Mouse (Mus musculus) mesoderm, embryonic 11.5 days (tissue): ENCODE measurements around the gene Cops7a.

Source experiments
- DNase-seq: peaks from one replicate; pipeline ENCODE4 v3.0.0-alpha.2; 2012; ENCODE audit warnings: low read depth, low spot score

Gene Cops7a

DNA sequence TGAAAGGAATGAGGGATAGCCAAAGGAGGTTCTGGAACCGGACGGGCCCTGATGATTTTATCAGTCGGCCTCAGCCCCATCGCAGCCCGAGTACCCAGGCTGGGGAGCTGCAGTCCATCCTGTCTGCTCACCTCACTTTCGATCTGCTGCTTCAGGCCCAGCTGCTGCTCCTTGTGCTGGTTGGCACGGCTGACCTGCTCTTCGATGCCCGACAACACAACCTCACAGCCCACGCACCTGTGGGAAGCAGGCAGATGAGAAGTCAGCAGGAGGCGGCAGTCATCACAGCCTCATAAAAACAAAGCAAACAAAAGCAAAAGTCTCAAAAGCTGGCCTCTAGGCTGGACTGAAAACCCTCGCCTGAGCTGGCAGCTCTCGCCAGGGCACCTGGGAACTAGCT is 5.4 kb downstream of the Cops7a start:
- no peak for DNase-seq

DNA sequence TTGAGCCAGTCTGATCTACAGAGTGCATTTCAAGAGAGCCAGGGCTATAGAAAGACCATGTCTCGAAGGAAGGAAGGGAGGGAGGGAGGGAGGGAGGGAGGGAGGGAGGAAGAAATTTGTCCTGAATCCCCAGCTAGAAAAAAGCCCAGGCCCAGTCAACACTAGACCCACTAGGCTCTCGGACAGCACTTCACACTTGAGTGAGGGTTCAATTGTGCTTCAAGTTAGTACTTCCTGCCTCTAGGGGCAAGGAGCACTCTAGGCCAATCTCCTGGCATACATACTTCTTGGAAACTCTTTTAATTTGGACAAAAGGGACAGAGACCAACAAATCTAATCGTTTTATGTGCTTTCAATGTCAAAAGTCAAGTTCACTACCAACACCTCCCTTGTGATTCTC is 7.2 kb downstream of the Cops7a start:
- DNase-seq: no peak

DNA sequence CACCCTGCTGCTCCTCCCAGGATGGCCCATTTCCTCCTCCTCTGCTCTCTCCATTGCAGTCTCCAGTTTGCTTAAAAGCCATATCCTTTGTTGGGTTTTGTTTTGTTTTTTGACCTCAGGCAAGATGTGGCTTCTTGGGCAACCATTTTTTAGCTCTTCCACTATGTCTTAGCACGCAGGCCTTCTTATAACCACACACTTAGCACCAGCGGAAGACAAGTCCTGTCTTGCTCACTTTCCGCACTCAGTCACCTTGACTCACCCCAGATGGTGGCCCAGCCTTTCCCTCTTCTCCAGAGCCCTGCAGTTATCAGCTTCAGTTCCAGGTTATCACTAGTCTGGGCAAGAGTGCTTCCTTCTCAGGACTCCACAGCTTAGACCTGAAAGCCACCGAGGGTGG is 10.1 kb downstream of the Cops7a start:
- DNase-seq: no peak

DNA sequence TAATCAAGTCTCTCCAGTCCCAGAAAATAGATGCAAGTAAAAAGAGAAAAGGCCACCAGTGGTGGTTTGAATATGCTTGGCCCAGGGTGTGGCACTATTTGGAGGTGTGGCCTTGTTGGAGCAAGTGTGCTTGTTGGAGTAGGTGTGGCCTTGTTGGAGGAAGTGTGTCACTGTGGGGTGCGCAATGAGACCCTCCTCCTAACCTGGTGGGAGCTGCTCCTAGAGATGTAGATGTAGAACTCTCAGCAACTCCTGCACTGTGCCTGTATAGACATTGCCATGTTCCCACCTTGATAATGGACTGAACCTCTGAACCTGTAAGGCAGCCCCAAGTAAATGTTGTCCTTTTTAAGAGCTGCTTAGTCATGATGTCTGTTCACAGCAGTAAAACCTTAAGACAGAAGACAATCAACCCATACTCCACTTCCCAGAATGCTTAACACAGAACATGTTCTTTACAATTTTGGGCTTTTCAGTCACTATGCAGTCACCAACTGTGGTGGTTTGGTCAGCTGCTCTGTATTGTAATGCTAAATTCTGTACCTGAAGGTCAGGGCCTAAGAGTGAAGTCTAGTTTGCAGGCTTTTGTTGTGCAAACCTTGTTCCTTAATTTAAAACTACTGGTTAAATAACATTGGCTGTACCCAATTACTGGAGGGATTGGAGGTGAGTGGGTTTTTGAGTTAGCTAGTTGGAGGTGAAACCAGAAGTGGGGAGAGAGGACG is 11.2 kb downstream of the Cops7a start:
- no peak for DNase-seq

DNA sequence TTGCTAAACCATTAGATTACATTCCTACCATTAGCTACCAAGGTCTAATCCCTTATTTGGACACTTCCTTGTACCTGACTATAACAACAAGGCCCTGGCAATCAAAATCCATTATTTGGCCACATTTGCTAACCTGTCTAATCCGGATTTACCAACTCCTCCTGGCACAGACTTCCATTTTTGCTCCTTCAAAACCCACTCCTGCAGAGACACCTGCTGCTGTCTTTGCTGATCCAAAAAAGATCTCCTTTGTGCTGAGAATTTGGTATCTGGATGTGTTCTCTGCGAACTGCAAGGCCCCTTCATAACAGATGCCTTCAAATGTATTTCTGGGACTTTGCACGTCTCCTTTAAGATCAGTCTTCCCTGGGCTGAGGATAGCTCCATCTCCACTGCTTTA is 21.8 kb downstream of the Cops7a start:
- no peak for DNase-seq

DNA sequence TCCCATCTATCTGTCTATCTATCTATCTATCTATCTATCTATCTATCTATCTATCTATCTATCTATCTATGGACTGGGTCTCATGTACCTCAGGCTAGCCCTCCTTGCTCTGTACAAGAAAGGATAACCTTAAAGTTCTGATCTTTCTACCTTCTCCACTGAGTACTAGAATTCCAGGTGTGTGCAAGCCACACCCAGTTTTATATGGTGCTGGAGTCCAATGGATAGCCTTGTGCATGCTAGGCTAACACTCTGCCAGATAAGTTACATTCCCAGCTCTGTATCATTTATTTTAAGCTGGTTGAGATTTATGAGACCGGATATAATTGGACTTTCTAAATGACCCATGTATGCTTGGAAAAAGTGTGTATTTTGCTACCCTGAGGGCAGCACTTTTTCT is 23.7 kb downstream of the Cops7a start:
- no peak for DNase-seq

DNA sequence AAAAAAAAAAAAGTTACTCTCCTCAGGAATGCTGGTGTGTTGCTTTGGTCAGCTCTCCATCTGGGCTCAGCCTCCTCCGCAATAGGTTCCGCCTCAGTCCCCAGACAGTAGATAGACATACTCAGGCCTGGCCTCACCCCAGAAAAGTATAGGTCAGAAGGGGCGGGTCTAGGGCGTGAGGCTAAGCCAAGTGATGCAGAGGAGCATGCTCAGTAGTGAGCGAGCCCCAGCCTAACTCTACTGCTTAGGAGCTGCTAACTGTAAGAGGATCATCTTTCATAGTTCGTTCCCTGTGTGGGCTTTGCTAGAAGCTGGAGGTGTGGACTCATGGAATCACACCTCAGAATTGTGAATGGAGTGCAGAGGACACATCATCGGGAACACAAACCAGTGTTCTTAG is 26.8 kb downstream of the Cops7a start:
- DNase-seq: no peak

DNA sequence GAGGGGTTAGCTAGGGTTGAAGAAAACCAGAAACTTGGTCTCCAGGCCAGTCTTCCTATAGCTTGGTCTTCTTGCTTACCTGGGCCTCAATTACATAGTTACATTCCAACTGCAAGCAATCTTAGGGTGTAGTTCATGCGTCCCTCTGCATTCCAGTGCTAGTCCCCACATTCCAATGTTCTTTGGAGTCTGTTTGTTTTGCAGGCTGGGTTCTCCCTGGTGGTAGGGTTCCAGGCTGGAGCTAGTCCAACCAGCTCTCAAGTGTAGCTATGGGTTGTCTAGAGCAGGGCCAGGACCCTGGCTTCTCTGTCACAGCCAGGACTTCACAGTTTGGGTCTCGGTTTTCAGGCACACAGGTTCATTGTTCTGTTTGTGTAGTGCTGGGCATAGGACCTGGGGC is 27.8 kb downstream of the Cops7a start:
- no peak for DNase-seq

DNA sequence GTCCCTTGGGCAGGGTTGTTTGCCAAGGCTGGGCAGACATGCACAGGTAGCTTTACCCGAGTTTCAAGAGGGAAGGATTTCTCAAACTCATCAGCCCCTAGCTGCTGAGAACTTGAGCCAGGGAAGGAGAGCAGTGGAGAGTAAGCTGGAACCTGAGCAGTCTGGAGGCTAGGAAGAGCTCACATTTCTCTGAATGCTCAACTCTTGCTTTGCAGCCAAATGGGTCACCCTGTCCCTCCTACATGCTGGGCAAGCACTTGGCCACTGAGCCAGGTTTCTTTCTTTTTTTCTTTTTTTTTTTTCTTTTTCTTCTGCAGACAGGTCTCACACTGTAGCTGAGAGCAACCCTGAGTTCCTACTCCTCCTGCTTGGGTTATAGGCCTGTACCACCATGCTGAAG is 28.7 kb downstream of the Cops7a start:
- no peak for DNase-seq

DNA sequence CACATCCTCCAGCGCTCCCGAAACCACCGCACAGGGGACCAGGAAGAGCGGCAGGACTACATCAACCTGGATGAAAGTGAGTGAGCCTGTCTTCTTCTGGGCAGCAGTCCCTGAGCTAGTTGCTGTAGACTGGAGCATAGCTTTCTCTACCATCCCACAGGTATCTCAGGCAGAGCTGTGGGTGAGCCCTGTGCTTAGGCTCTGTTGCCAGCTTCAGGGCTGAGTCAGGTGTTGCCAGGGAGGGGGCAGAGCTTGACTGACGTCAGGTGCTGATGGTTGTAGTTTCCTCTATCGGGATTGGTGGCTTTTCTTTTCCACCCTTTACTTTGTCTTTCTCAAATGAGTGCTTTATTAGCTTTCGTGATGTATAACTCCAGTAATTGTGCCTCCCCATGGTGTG is 30.7 kb downstream of the Cops7a start:
- no peak for DNase-seq

DNA sequence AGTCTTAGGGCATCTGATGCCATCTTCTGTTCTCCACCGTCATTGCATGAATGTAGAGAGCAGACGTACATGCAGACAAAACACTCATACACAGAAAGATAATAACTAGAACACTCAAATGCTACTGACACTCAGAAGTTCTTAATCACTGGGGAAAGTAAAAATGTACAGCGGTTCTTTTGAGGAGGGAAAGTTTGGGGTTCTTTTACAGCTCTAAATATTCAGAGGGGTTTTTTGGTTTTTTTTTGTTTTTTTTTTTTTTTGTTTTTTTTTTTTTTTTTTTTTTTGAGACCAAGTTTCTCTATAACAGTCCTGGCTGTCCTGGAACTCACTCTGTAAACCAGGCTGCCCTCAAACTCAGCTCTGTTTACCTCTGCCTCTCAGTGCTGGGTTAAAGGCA is 32.2 kb downstream of the Cops7a start:
- no peak for DNase-seq

DNA sequence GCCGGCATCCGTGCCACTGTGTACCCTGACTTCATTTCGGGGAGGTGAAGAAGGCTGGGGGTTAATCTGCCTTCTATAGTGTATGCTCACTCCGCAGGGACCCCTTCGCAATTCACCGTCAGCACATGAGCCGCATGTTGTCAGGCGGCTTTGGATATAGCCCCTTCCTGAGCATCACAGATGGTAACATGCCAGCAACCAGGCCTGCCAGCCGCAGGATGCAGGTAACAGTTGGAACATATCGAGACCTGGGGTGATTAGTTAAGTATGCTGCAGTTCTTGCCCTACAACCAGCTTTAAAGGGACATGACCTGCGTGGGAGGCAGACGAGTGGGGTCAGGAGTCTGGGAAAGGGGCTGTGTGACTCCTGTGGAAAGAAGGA is 33.0 kb downstream of the Cops7a start:
- no peak for DNase-seq

DNA sequence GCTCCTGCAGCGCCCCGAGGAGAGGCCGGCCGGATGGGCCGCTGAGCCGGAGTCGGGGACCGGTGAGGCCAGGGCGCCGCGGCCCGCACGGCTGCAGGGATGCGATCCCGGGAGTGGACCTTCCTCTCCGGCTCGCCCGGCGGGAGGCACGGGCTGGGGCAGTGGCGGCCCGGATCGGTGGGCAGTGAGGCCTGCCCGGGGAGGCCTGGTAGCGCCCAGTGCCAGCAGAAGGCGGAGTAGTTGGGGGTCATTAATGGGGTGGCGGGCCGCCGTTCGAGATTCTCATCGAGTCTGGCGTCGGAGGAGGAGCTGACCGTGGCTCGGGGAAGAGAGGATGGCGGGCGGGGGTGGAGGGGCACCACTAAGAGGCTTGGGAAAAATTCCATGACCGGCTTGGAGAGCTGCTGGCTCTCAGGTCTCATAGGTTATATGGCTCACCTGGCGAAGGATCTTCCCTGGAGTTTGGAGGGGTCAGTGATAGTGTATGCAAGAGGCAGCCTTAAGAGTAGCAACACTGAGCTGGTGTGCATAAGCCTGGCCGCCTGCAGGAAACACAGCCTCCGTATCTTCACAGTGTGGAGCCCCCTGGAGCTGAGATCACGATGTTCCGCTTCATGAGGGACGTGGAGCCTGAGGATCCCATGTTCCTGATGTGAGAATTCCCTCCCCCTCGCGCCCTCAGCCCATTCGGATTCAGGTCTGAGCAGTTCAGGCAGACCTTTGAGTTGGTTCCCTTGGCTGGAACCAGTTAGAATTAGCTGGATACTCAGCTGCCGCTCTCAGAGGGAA is 33.6 kb downstream of the Cops7a start:
- DNase-seq: no peak

DNA sequence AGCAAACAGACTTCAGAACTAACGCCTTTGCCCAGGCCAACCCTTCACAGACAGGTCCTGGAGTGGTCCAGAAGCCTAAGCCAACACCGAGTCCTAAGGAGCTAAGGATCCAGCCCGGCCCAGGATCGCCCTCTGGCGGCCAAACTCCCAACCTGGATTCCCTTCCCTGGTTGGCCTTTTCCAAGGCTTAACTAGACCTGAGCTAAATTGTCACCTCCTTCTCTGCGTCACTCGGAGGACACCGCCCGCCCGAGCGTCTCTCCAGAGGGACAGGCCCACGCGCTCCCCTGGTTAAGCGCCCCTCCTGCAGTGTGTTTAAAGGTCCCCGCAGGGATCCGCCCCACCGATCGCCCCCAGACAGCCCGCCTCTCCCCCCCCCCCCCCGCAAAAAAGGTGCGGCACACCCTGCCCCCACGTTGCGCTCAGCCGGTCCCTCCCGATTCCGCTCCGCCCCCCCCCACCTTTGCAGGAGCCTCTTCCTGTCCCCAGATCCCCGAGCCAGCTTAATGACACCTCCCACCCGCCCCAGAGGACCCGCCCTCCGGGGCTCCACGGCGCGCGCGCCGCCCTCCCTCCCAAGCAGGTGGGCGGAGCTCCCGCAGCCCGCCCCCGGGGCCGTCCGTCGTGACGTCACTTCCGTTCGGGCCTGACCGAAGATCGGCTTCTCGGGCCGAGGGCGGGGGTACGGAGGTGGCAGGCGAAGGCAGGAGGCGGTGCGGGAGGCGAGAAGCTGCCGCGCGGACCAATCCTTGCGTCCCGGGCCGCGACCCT is 34.4 kb downstream of the Cops7a start, which contains the start of gene Mlf2:
Mlf2 (plus strand) TSS at position 633 of the 771 bp plus-strand sequence.
- DNase-seq: peak; percentile 99

DNA sequence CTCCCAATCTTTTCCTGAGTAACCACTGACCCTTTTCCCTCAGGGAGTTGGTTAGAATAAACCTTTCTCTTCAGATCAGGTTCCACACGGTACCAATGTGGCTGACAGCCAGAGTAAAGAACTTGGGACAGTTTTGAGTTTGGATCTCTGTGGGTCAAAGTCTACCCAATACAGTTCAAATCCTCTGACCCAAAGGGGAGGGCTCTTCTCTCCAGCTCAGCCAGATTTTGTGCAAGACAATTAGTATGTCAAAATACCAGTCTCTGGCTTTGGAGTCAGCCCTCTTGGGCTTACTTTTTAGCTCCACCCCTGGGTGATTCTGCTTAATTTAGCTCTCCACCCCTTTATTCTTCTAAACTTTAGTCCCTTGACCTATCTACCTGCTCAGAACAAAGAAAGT is 35.1 kb downstream of the Cops7a start:
- no peak for DNase-seq

DNA sequence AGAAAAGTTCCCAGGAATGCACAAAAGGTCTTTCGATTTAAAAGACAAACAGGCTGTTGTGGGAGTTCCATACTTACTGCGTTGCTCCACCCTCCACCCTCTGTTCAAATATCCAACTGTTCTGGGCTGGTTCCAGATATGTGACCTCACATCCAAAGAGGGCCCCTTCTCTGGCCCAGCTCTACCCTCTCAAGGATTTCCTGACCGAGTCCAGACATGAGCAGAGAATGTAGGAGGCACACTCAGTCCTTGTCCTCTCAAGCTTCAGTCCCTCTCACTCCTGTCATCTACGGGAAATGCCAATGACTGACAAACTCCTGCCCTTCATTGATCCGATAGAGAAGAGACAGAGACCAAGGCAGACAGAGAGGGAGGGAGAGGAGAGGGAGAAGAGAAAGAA is 39.4 kb downstream of the Cops7a start:
- DNase-seq: no peak

DNA sequence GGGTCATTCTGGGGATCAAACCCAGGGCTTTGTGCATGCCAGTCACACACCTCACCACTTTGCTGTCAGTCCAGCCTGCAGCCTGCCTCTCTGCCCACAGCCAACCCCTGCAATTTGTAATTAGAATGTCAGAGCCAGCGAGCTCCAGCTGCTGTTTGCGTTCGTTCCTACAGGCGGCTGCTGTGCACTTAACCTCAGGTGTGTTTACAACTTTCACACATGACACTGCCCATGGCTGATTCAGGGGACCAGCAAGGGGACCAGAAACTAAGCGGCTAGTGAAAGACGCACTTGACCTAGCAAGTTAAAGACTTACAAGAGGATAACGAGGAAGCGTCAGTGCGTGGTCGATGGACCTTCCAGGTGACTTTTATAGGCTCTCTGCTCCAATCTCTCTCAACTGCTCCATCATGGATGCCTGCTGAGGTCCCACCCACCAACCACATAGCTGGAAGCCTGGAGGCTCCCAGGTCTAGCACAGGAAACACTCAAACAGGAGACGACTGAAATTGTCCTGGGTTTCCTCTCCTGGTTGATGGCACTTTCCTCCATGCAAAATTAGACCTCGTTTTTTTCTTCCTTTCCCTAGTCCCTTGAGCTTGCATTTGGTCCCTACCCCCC is 40.1 kb downstream of the Cops7a start:
- no peak for DNase-seq

DNA sequence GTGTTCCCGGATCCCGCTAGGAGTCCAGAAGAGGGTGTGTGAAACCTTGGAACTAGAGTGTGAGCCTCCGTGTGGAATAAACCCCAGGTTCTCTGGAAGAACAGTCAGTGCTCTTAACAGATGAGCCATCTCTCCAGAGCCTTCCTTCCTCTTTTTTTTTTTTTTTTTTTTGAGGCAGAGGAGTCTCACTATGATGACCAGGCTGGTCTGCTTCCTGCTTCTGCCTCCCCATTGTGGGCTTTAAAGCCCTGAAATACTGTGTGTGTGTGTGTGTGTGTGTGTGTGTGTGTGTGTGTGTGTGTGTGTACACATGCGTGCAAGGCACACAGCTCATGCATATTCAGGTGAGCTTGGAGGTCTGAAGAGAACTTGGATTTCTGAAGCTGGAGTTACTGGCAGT is 43.8 kb downstream of the Cops7a start:
- DNase-seq: no peak

DNA sequence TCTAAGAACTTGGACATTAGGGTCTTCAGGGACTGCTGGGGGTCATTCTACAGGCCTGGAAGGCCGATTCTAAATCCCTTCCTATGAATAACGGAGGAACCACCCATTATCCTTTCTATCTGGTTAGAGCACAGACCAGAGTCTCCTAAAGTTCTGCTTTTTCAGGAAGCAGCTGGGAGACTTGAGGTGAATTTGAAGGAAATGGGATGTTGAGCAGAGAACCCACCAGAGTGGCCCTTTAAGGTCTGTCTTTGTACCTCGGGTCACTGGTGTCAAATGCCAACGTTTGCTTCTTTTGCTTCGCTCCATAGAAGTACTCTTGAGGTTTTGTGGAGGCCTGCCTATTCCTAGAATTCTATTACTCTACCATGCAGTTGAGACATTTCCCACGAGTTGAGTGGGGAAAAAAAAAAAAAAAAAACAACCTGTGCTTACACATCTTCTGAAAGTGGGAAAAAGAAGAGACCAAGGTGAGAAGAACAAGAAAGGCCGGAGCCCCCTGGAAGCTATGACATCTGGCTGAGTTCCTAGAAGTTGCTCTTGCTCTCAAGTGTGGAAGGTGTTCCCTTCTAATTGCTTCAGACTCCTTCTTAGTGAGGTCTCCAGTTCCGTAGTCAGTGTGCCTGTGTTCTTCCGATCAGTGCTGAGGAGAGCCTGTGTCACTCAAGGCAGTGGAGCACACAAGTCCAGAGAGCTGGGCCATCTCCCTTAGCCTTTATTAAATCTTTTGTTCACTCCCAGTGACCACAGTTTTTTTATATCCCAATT is 44.8 kb downstream of the Cops7a start:
- no peak for DNase-seq

DNA sequence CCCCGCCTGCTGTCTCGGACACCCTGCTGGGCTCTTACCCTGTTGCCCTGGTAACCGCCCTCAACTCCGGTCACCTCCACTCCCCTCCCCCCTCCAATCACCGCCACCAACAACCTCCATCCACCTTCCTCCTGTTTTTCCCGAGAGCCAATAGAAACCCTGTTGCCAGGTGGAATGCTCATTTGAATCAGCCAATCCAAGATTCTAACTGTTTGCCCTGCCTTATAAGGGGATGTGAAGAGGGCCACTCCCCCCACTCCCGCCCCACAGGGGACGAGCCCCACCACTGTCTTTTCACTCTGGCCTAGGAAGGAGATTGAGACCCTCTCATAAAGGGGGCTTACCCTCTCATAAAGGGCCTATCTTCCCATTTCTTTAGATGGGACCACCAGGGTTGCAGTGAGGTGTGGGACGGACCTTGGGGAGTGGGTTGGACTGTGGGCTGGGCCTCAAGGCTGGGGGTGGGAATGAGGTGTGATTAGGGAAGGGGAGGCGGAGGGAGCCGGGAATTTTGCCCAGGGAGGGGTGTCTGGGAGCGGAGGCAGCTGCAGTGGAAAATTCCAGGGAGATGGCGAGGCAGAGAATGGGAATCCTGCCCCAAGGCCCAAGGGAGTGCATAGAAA is 45.5 kb downstream of the Cops7a start, which contains the start of gene Ptms:
Ptms (minus strand) TSS at position 409 of the 623 bp plus-strand sequence.
- DNase-seq: peak; percentile 97
